ENCODE assay signal across 22 mouse cellular contexts in the genomic region with DNA sequence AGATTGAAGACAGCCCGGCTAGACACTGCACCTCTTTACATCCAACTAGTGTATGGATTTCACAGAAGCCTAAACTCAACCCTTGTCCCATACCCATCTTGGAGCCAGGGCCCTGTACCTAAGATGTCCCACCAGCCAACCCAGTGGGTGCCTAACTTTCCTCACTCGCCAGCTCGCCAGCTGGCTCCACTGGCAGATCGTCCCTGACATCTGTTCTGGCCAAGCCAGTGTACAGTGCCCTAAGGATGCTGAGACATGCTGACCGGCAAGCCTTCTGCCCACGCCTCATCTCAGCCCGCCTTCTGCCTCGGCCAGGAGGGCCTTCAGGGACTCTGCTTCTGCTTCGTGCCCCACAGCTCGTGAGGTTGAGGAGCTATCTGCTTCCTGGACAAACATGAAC. TPM values are rescaled to one million over a fixed set of nuclear protein-coding genes. Genes with fewer than 3 reads are reported as not detected.
DNase-seq lines count a peak whose midpoint lies in the region; ATAC-seq and TF ChIP-seq lines count a peak whose summit lies in the region.
"Had no signal": no experiment of that assay in that cellular context is flagged by ENCODE, and none has a peak within 500 bp of the region (broad histone marks: within the 10 kb centered on the region; RNA-seq: fewer than 3 reads in every experiment).

No protein-coding gene starts in this region.

- DNase-seq in cerebellum, postnatal 10 days = peak; percentile 62 to 75
- no peak for DNase-seq in cerebellum, adult 11 months
- peak; percentile 15 for DNase-seq in hindbrain, postnatal 0 days (ENCODE audit: low spot score)
- DNase-seq in midbrain, postnatal 0 days (ENCODE audit: low spot score) = peak; percentile 27
- no peak for DNase-seq in midbrain, embryonic 10.5 days (ENCODE audit: low spot score)
- DNase-seq in adrenal gland, postnatal 14 days = no peak
- DNase-seq: adrenal gland, adult 2 months; adrenal gland, postnatal 10 days; adrenal gland, postnatal 36 days; cerebellum, adult 11-12 months; cerebellum, adult 9-10 months; cerebellum, postnatal 36 days; embryo, embryonic 11 days had no signal

- peaks cover 47% of the 10 kb centered on the region for H3K36me3 ChIP-seq in hindbrain, postnatal 0 days (ENCODE audit: insufficient read depth, low read length)
- H3K36me3 ChIP-seq in hindbrain, embryonic 16.5 days (ENCODE audit: control insufficient read depth, insufficient read depth, low read length) = peaks cover 33% of the 10 kb centered on the region
- H3K36me3 ChIP-seq in midbrain, postnatal 0 days (ENCODE audit: insufficient read depth, low read length) = peaks cover 52% of the 10 kb centered on the region
- H3K36me3 ChIP-seq in midbrain, embryonic 10.5 days = peaks cover 68% of the 10 kb centered on the region

- no peak overlapping the region for H3K27ac ChIP-seq in hindbrain, postnatal 0 days
- H3K27ac ChIP-seq in hindbrain, embryonic 16.5 days (ENCODE audit: low read depth, low read length) = no peak overlapping the region
- H3K27ac ChIP-seq in midbrain, postnatal 0 days (ENCODE audit: low read depth, low read length) = no peak overlapping the region
- H3K27ac ChIP-seq in midbrain, embryonic 10.5 days (replicated peaks) = no peak overlapping the region
- H3K27ac ChIP-seq: embryonic facial prominence, embryonic 13.5 days; embryonic facial prominence, embryonic 15.5 days; forebrain, embryonic 10.5 days; forebrain, embryonic 12.5 days had no signal

- H3K4me1 ChIP-seq in hindbrain, postnatal 0 days (ENCODE audit: insufficient read depth, low read length) = no peaks in the 10 kb centered on the region; the same call in 1 of the 2 replicates
- H3K4me1 ChIP-seq in hindbrain, embryonic 16.5 days (ENCODE audit: control insufficient read depth, insufficient read depth, low read depth, low read length) = no peaks in the 10 kb centered on the region
- no peaks in the 10 kb centered on the region for H3K4me1 ChIP-seq in midbrain, postnatal 0 days (ENCODE audit: insufficient read depth, low read length)
- H3K4me1 ChIP-seq in midbrain, embryonic 10.5 days = no peaks in the 10 kb centered on the region
- H3K4me1 ChIP-seq: embryonic facial prominence, embryonic 13.5 days; embryonic facial prominence, embryonic 15.5 days; forebrain, embryonic 10.5 days; forebrain, embryonic 12.5 days had no signal

- no peaks in the 10 kb centered on the region for H3K9me3 ChIP-seq in hindbrain, postnatal 0 days (ENCODE audit: low read length)
- H3K9me3 ChIP-seq in hindbrain, embryonic 16.5 days (ENCODE audit: control insufficient read depth, low read length) = no peaks in the 10 kb centered on the region
- no peaks in the 10 kb centered on the region for H3K9me3 ChIP-seq in midbrain, postnatal 0 days (ENCODE audit: low read length)
- no peaks in the 10 kb centered on the region for H3K9me3 ChIP-seq in midbrain, embryonic 10.5 days (replicated peaks)
- H3K9me3 ChIP-seq: embryonic facial prominence, embryonic 13.5 days; embryonic facial prominence, embryonic 15.5 days; forebrain, embryonic 10.5 days; forebrain, embryonic 12.5 days had no signal

- 86% methylated on average over 10 of the region's 10 CpGs for WGBS in hindbrain, postnatal 0 days
- 87% methylated on average over 10 of the region's 10 CpGs for WGBS in hindbrain, embryonic 16.5 days
- WGBS in midbrain, postnatal 0 days = 95% methylated on average over 10 of the region's 10 CpGs
- WGBS in midbrain, embryonic 10.5 days = 93% methylated on average over 10 of the region's 10 CpGs

- H3K4me2 ChIP-seq in hindbrain, postnatal 0 days (ENCODE audit: low read depth, low read length) = no peak overlapping the region
- no peak overlapping the region for H3K4me2 ChIP-seq in hindbrain, embryonic 16.5 days (ENCODE audit: low read length)
- H3K4me2 ChIP-seq in midbrain, postnatal 0 days (ENCODE audit: low read depth, low read length, poor library complexity, severe bottlenecking) = no peak overlapping the region
- H3K4me2 ChIP-seq: embryonic facial prominence, embryonic 13.5 days; embryonic facial prominence, embryonic 15.5 days; forebrain, embryonic 12.5 days had no signal

- TF ChIP-seq CTCF in hindbrain, postnatal 0 days (IDR thresholded peaks at IDR 0.05; ENCODE audit: low read depth) = no peak
- no peak for TF ChIP-seq CTCF in midbrain, postnatal 0 days (IDR thresholded peaks at IDR 0.05)

- ATAC-seq in hindbrain, postnatal 0 days = no peak
- no peak for ATAC-seq in hindbrain, embryonic 16.5 days
- ATAC-seq in midbrain, postnatal 0 days (ENCODE audit: low FRiP score) = no peak
- ATAC-seq in neutrophil, adult 5-6 weeks (ENCODE audit: extremely low read depth, insufficient number of reproducible peaks, low FRiP score, poor library complexity, severe bottlenecking) = 0 out of 2 replicates have a peak, but pooled peaks have one; percentile 16
- ATAC-seq: forebrain, embryonic 14.5 days; forebrain, embryonic 16.5 days had no signal

- H3K9ac ChIP-seq in hindbrain, postnatal 0 days (replicated peaks; ENCODE audit: low read length) = no peak overlapping the region
- H3K9ac ChIP-seq in hindbrain, embryonic 16.5 days (ENCODE audit: low read depth, low read length) = no peak overlapping the region
- H3K9ac ChIP-seq in midbrain, postnatal 0 days (replicated peaks; ENCODE audit: low read length, poor library complexity, severe bottlenecking) = no peak overlapping the region
- H3K9ac ChIP-seq: embryonic facial prominence, embryonic 13.5 days; embryonic facial prominence, embryonic 15.5 days; forebrain, embryonic 12.5 days had no signal

- no peak overlapping the region for H3K4me3 ChIP-seq in hindbrain, postnatal 0 days (ENCODE audit: low read length)
- no peak overlapping the region for H3K4me3 ChIP-seq in hindbrain, embryonic 16.5 days (ENCODE audit: low read length)
- no peak overlapping the region for H3K4me3 ChIP-seq in midbrain, postnatal 0 days (ENCODE audit: low read depth, low read length)
- H3K4me3 ChIP-seq in midbrain, embryonic 10.5 days = no peak overlapping the region
- H3K4me3 ChIP-seq: embryonic facial prominence, embryonic 13.5 days; embryonic facial prominence, embryonic 15.5 days; erythroblast, embryonic 14.5 days; forebrain, embryonic 10.5 days; forebrain, embryonic 12.5 days had no signal

- no peaks in the 10 kb centered on the region for H3K27me3 ChIP-seq in hindbrain, postnatal 0 days (ENCODE audit: insufficient read depth, low read length)
- no peaks in the 10 kb centered on the region for H3K27me3 ChIP-seq in hindbrain, embryonic 16.5 days (replicated peaks; ENCODE audit: control insufficient read depth, insufficient read depth, low read length)
- H3K27me3 ChIP-seq in midbrain, postnatal 0 days (ENCODE audit: insufficient read depth, low read length) = no peaks in the 10 kb centered on the region
- H3K27me3 ChIP-seq in midbrain, embryonic 10.5 days (ENCODE audit: low read depth, poor library complexity, severe bottlenecking) = no peaks in the 10 kb centered on the region
- H3K27me3 ChIP-seq: embryonic facial prominence, embryonic 13.5 days; embryonic facial prominence, embryonic 15.5 days; forebrain, embryonic 12.5 days had no signal

RNA-seq across cellular contexts. Expression of a gene that starts 25.8 kb away (rescaled TPM):
- total RNA-seq in hindbrain, postnatal 0 days (2014; rRNA removed) = 44.0 and 60.1 TPM in 2 replicates
- 18.2 TPM in 2 replicates for polyA plus RNA-seq in hindbrain, postnatal 0 days (2015; fragmentation: Nextera tagmentation; extraction: Ambion mirVana)
- polyA plus RNA-seq in hindbrain, embryonic 16.5 days (2015; fragmentation: Nextera tagmentation; extraction: Ambion mirVana) = 16.4 and 17.0 TPM in 2 replicates
- total RNA-seq in midbrain, postnatal 0 days (2014; rRNA removed) = 61.7 and 66.9 TPM in 2 replicates
- 17.3 and 17.4 TPM in 2 replicates for polyA plus RNA-seq in midbrain, postnatal 0 days (2015; fragmentation: Nextera tagmentation; extraction: Ambion mirVana)
- polyA plus RNA-seq in midbrain, embryonic 10.5 days (2016; fragmentation: Nextera tagmentation; extraction: Ambion mirVana) = 10.5 and 11.3 TPM in 2 replicates
- total RNA-seq in neutrophil, adult 5-6 weeks (2017) = 238 and 243 TPM in 2 replicates
- total RNA-seq in adrenal gland, postnatal 14 days (2021) = 59.9 and 83.1 TPM in 2 replicates

Comparison
In these comparisons a context has a peak if more than half of its experiments do, and no peak if none do; other contexts are left out.
1. DNase-seq: peak in cerebellum, postnatal 10 days (2 of 2), hindbrain, postnatal 0 days (single experiment) and midbrain, postnatal 0 days (single experiment); none in cerebellum, adult 11 months (single experiment), midbrain, embryonic 10.5 days (single experiment) and adrenal gland, postnatal 14 days (single experiment).